Mouse (Mus musculus) layer of hippocampus, adult 18-20 months (tissue): ENCODE results near the gene Fign. TPM values are rescaled to one million over a fixed set of nuclear protein-coding genes. Genes with fewer than 3 reads are reported as not detected.

Experiments used
- DNase-seq, 2 experiments: peaks; one replicate each; pipeline ENCODE4 v3.0.0; 2022; ENCODE audit warnings: low spot score in 2 of 2
- long read RNA-seq: library from polyadenylated mRNA; stranded (forward); transcript quantifications from one replicate; pipeline ENCODE4 v2.0.0, GENCODE M21; 2021
- total RNA-seq, 2 experiments: library from RNA; stranded (reverse); gene quantifications; 2 replicates each; pipeline ENCODE4 v1.2.3; 2021

Gene Fign
- 1 to 10 TPM; 1.6 to 1.8 TPM for total RNA-seq
- long read RNA-seq = 0 reads

DNA sequence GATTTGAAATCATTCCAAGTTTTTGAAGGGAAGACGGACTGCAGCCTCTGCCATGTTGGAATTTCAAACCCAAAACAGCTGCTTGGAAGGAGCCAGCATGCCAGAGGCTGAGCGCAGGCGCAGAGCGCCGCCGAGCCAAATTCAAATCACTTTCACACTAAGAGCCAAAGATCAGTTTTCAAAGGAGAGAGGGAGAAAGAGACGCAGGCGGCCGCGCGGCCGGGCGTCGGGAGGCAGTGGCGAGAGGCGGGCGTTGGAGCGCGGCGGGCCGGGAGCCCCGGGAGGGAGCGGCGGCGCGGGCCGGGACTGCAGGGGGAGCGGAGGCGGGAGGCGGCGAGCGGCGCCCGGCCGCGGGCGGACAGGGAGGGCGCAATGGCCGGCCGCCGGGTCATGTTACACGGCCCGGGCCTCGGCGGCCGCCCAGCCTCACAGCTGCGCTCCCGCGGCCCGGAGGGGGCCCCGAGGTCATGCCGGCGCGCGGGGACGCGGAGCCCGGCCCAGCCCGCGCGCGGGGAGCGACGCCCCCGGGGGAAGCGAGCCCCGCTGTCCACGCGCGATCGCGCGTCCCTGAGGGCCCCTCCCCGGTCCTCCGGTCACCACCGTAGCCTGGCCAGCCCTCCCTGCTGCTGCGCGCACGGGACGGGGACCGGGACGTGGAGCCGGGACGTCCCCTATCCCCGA, at the start of gene Fign:
TSS of gene Fign (minus strand) at position 102 of the 681 bp plus-strand sequence.
- peak; percentile 21 to 68 for DNase-seq

DNA sequence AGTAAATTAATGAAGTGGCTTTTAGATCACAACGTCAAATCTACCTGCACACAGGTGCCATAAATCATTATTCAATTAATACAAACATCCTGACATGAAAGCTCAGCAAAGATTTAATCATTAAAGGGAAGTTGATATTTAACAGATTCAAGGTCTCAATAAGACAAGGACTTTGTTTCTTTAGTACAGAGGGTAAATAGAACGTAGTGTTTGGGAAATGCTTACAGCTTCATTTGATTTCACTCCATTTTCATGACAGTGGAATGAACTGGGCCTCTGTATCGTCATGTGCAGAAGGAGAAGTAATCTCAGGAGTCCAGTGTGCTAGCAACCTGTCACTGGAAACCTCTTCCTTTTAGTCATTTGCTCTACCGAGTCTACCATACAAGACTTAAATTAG, 35.8 kb upstream of the Fign start:
- no peak for DNase-seq

DNA sequence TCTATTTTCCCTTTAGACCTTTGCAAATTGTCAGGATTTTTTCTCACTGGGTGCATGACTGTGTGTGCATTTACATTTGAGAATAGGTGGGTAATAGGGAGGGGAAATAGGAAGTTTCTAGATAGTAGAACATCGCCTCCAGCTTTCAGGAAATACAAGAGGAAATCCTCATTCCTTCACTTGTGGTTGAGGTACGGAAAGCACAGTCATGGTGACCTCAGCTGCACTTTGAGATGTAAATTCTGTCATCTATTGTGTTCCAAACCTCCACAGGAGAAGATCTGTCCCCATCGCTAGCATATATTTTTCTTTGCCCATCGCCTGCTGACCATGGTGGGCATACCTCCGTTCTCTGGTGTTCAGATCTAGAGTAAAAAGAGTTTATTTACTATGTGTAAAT, 22.7 kb upstream of the Fign start:
- DNase-seq = no peak

DNA sequence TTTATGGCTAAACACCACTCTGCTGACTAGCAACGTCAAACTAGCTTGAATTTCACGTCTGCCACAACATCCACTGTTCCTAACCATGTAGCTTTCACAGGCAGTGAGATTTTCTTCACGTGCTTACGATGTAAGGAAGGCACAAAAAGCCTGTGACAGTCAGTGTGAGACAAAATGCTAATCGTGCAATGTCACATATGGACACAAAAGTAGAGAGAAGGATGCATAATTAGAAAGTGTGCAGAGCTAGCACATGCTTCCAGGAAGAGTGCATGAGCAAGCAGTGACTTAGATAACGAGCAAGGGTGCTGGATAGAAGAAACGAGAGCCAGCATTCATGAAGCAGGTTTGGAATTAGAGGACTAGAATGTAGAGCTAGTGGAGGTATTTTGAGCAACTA, 18.8 kb upstream of the Fign start:
- DNase-seq = no peak

DNA sequence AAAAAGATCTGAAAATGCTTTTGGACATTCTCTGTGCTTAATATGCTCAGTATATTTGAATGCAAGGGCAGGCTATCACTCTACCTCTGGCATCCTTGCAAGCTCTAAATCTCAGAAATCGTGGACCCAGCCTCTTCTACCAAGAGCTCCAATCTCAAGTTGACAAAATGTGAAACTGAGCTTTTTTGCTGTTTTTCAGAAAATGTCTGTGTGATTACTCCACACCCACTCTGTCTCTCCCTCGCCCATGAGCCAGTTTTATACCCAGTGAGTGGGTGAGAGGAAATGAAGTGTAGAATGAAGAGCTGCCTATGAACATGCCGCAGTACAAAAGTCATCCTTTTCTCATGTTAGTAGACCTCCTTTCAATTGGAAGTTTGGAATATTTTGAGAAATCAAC, 13.3 kb upstream of the Fign start:
- DNase-seq = no peak

DNA sequence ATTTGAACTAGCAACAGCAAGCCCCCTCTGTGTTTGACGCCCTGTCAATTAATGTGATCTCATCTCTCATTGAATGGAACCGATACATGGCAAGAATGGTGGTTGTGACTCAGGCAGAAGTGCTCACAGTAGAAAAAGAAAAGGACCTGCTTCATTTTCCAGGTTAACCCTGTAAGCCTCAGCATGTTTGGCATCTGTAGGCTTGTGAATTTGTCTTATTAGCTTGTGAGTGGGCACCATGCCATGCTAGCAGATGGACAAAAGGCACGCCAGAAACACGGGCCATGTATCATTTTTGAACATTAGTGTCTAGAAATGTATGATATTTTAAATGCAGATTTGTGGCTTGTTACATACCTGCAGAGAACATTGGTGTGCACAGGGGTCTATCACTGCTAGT, 12.0 kb upstream of the Fign start:
- DNase-seq = no peak

DNA sequence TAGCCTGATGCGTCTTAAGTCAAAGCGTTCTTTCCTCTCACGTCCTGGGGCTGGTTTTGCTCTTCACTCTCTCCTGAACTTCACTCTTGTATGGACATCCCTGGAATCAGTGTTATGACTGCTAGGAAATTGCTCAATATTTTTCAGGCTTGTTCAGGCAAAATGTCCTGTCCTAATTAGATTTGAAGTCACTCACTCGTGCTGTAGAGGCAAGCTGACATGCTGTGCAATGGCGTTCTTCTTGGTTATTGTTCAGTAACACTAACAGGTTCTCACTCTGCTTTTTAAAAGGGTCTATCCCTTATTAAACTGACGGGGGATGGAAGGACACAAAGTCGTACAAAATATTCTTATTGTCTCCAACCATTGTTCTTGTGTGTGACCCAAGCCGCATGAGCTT, 10.2 kb upstream of the Fign start:
- DNase-seq = no peak

DNA sequence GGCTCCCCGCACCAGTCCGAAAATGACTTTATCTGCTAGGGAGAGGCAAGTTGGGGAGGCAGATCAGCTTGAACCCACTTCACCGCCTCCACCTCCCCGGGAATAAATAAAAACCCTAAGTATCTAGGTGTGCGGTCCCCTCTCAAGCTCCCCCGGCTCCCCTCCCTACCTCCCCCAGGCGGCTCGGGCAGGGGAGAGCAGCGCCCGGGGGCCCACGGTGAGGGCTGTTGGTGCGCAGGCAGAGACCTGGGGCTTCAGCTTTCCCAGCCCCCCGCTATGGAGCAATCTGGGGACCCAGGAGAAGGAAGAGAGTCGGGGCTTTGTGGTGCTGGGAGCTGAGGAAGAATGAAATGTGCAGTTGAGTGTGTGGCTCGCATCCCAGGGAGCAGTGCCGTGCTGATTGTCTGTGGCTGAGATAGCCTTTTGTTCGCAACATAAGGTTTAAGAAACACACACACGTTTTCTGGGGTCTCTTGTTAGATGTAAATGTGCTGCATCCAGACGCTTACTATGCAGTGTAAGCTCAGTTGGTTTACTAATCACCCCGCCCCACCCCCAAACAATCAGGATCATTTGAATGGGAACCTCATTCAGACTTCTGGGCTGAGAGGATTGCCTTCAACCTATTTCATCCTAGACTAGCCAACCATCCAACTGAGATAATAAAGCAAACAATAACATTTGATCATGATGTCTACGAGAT, 931 bp upstream of the Fign start:
- no peak for DNase-seq

DNA sequence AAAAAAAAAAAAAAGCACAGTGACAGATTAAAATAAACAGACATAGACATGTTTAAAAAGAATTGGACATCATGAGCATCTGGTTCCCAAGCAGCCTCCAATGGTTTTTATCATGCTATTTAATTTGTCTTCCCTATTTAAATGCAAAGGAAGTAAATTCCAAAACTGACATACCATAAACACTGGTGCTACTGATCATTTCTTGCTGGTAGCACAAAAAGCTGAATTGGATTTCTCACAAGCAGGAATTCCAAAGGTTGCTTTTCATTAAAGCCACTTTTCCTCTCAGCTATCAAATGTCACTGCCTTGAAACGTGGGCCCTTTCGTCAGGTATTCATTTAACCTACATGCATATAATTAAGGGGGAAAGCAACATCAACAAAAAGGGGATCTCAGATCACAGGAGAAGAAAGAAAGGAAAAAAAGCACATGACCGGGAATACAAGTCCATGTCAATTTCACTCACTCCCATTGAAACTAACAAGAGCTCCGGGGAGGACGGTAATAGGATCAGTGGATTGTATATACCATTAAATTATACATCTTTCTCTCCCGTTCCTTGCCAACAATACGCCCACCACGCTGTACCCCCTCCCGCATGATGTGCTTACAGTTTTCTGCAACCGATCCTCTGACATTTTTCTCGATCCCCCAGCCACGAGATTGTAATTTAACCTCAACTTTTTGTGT, 972 bp downstream of the Fign start:
- no peak for DNase-seq

DNA sequence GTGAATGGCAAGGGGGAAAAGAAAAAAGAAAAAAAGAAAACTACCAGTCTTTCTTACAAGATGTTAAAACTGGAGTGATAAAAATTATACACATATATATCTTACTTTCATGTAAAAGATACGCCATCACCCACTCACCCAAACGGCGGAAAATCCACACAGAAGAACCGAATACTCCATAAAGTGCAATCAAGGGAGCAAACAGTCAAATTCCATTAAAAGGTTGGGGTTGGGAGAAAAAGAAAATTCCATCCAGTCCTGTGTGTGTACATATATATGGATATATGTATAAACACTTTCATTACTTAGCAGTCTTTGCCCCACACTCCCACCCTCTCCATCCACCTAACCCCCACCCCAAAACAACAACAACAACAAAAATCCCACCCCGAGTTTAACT, 1.7 kb downstream of the Fign start:
- no peak for DNase-seq

DNA sequence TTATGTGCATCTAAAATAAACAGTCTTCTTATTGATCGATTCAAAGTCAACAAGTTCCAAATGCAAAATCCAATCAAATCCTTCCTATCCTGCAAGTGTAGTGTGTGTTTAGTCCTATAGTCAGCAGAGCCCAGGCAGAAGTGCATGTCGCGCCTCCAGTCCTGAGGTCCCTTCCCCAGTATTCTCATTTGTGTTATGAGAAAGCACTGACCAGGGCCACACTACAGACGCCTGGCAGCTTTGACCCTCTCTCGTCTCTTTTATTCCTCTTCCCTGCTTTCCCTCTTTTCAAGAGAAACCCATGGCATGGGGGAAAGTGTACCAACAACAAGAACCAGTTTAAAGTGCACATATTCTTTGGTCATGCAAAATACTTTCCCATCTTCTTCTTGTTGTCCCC, 2.3 kb downstream of the Fign start:
- DNase-seq = no peak

DNA sequence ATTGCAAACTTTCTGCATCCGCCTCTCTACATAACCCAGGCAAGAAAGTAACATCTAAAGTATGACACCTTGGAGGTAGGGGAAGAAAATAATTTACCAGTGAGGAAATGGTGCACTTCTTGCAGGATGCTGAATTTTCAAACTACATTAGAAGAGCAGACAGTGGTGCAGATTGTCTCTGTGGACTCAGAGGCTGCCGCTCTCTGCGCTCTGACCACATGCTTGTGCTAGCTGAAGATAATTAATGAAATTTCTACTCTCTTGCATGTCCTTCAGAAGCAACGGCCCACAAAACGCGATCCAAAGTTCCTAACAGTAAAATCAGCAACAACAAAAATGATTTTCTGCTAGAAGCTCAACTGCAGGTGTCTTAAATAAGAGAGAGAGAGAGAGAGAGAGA, 4.8 kb downstream of the Fign start:
- no peak for DNase-seq

DNA sequence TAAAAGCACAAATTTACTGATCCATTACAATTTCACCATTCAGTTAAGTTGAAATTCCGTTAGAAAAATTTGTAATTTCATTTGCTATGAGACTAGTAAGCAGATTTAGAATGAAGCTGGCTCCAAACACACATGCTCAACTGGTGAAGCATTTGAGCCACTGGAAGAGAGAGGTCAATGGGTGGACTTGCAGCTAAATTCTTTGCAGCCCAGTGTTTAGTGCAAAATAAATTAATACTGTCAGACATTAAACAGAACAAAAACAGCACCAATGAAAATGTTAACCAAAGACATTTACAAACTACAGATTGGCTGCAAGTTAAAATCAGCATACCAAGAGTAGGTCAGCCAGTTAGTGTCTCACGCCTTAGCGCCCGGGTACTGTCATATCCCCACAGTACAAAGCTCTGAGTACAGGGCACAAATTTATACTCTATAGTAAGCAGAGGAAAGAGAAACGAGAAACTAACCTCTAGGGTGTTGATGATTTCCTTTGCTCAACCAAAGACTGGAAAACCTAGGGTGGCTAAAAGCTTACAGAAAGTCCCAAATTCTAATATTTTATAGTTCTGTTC, 13.9 kb downstream of the Fign start:
- DNase-seq = no peak

DNA sequence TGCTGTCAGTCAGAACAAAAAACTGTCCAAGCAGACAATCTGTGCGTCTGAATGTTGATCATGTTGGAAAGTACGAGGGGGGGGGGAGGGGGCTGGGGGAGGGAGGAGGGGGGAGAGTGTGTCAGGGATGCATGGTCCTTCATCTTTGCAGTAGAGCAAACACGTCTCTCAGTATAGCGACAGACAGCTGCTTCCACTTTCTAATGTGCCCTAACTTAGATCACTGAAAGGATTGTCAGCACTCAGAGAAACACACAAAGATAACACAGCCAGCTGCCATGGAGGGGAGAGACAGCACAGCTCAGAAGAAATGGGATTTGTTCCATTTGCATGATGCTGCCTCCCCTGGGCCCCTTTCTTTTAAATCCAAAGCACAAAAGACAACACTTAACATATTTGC, 18.1 kb downstream of the Fign start:
- DNase-seq = no peak

DNA sequence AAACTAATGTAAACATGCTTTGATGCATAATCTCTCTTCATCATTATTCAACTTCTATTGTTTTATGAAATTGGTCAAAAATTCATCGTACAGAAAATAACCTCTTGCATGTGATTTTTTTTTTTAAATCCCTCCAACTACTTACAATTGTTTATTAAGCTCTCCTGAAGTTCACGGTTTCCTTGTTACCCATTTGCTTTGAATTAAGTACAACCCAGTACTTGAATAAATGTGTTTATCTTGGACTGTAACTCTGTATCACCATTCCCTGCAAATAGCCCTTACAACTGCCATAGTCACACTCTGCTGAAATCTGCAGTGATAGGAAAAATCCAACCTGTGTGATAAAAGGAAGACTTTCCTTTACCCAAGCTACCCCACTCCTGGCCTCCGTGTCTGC, 19.3 kb downstream of the Fign start:
- DNase-seq = no peak

DNA sequence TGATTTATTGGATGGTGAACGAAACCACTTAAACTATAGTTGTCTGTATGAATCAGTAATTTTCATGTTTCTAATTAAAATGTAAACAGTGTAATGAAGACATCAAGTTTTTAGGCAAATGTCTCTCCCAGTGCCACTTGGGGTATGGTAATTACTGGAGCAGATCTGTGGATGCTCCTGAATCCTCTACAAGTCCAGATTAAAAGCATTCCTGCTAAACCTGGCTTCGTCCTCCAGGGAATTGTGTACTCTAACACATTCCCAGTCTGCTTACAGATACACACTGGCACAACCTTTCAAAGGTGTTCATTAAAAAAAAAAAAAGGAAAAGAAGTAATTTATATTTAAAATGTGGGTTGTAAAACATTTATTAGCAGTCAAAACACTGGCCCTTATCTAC, 20.0 kb downstream of the Fign start:
- DNase-seq = no peak

DNA sequence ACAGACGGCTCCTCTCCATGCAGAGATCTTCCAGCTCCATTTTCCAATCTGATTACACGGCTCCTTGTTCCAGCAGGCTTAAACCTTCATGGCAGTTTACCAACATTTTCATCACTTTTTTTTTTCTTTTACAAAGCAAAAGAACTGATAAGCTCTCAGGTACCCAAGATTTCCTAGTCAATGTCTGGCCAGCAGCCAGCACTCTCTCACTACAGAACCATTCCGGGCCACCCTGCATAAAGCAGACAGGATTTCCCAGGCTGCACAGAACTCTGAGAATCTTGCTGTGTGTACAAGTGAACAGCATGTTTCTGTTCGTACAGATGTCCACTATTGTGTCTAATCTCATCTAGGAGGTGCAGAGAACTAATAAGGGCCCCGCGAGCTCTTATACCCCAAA, 22.0 kb downstream of the Fign start:
- DNase-seq = no peak

DNA sequence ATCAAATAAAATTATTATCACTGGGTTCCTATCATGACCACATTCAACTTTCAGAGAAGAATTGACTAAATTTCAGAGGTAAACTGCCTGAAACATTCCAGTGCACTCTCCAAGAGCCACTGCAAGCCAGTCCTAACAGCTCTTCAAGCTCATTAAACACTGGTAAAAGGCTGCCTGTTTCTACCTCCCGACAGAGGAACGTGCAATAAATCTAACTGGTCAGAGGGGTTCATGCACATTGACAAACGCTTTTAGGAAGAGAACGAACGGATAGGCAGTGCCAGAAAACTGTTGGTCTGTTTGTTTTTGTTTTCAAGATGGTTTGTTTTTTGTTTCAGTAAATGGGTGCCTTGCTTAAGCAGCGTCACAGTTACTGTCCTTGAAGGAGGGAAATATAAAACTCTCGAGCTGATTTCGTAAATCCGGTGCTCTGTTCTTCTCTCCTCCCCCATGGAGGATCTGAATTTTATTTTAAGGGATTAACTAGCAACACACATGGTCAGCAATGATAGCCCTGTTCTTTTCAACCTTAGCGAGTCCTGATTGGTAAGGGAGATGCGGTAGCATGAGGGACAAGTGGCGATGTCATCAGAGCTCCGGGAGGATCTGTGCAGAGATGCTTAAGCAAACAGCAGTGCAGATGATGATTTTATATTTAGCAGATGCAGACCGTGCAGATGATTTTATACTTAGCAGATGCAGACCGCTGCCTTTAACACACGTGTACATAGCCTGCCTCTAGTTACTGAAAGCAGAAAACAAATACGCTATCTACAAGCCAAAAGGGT, 23.0 kb downstream of the Fign start:
- DNase-seq = no peak

DNA sequence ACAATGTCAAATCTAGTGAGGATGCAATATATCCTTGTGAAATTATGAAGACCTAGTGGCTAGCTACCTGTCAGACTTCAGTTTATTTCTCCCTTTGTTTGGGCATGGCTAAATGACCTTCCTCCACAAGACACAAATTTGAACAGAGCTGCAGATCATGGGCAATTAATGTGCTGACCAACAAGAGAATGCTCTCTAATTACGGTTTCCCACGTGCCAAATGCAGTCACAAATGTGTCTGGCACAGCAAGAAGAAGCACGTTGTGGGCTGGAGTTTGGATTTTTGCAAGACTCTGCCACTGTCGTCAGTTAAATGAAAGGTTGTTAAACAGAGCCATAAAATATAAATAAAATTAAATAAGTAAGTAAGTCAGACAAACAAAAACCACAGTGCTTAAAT, 25.7 kb downstream of the Fign start:
- no peak for DNase-seq

DNA sequence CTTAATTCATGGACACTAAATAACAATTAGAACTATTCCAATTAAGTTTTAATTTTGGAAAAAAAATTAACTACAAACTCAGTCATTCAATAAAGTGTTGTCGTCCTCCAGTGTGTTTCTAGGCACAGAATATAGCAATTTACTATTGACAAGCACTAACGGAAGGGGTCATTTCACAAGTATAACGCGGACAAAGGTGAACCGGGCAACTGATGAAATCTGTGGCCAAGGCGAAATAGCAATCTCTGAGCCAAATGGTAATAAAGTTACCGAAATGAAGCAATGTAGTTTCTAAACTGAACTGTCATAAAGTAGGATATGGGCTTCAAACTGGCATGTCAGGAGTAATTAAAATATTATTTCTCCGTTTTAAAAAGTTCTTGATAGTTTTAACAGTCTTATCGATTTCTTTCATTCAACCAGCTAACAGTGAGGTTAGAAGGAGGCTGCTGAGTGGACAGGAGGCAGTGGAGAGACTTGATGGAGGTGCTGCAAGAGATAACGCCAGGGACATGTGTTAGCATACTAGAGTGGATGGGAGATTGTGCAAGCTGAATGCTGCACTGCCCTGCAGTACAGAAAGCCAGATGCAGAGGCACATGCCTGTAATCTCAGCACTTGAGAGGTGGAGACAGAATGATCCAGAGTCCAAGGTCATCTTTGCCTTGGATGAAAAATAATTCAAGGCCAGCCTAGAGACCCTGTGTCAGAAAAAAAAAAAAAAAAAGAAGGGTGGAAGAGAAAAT, 27.7 kb downstream of the Fign start:
- DNase-seq = no peak

DNA sequence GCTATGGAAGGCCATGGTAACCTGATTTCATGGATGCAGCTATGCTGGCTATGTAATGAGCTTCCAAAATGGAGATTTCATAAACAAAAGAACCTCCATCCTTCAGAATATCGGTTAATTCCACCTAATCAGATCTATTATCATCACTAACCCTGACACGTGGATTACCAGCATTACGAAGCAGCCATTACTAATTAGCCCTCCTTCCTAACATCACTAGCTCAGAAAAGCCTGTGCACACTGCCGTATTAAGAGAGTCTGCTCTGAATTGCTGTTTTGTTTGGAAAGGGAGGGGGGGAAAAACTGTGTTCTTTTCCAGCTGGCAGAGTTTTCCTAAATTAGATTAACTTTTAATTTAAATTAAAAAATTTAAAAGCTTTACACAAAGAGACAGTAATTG, 32.3 kb downstream of the Fign start:
- no peak for DNase-seq
